Mouse (Mus musculus) megakaryocyte, embryonic 14.5 days (primary cell): ENCODE data around the gene Grwd1. TPM values are rescaled to one million over a fixed set of nuclear protein-coding genes. Genes with fewer than 3 reads are reported as not detected.

Experiments used
- H3K27me3 ChIP-seq: replicated peaks from 2 replicates; pipeline ENCODE3; 2012; ENCODE audit warnings: inconsistent platforms
- H3K36me3 ChIP-seq: replicated peaks from 2 replicates; pipeline ENCODE3; 2012; ENCODE audit warnings: low read length, inconsistent platforms, mixed read lengths
- H3K4me1 ChIP-seq: 2 replicates; pipeline ENCODE4 v1.6.1; 2012; ENCODE audit warnings: inconsistent platforms
- H3K4me3 ChIP-seq: replicated peaks from 2 replicates; pipeline ENCODE3; 2012; ENCODE audit warnings: moderate library complexity, mild to moderate bottlenecking, inconsistent platforms
- H3K9me3 ChIP-seq: 2 replicates; pipeline ENCODE4 v1.6.1; 2012; ENCODE audit warnings: inconsistent platforms
- FLI1 ChIP-seq: IDR thresholded peaks from 2 replicates; pipeline ENCODE4 v1.6.1; 2012; ENCODE audit warnings: low read length, inconsistent platforms, mixed read lengths
- GATA1 ChIP-seq: IDR thresholded peaks from 3 replicates; pipeline ENCODE4 v1.6.1; 2012; ENCODE audit warnings: mixed read lengths, low read length, inconsistent platforms, borderline replicate concordance
- polyA plus RNA-seq: library from polyadenylated mRNA; stranded (reverse); fragments of >175 nt; gene quantifications from 2 replicates; pipeline ENCODE4 v1.2.3, GENCODE M21; 2012; ENCODE audit warnings: low replicate concordance; ENCODE audit not compliant: insufficient read depth

Gene Grwd1
- polyA plus RNA-seq, 1 experiment, result 20.5 TPM

DNA sequence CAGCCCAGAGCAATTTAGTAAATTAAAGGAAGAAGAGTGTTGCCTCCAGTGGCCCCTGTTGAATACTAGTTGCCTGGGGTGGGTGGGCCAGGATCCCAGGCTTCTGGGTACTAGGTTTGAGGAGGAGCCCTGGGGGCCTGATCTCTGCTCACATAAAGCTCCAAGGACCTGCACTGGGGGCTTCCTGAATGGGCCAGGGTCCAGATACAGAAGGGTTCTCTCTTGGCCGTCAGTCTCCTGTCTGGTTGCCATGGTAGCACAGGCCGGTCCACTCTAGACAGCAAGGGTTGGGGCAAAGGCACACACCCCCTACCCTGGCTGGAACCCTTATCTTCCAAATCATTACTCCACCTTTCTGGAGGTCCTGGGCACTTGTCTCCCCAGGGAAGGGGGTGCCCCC is 37.1 kb upstream of the Grwd1 start:
- H3K36me3 ChIP-seq, result no peaks in the 10 kb centered on the region
- TF ChIP-seq GATA1 (no peak), FLI1 (no peak)
- peaks cover 71% of the 10 kb centered on the region for H3K4me1 ChIP-seq
- no peak overlapping the region for H3K4me3 ChIP-seq
- H3K27me3 ChIP-seq, result peaks cover 86% of the 10 kb centered on the region
- H3K9me3 ChIP-seq, result no peaks in the 10 kb centered on the region

DNA sequence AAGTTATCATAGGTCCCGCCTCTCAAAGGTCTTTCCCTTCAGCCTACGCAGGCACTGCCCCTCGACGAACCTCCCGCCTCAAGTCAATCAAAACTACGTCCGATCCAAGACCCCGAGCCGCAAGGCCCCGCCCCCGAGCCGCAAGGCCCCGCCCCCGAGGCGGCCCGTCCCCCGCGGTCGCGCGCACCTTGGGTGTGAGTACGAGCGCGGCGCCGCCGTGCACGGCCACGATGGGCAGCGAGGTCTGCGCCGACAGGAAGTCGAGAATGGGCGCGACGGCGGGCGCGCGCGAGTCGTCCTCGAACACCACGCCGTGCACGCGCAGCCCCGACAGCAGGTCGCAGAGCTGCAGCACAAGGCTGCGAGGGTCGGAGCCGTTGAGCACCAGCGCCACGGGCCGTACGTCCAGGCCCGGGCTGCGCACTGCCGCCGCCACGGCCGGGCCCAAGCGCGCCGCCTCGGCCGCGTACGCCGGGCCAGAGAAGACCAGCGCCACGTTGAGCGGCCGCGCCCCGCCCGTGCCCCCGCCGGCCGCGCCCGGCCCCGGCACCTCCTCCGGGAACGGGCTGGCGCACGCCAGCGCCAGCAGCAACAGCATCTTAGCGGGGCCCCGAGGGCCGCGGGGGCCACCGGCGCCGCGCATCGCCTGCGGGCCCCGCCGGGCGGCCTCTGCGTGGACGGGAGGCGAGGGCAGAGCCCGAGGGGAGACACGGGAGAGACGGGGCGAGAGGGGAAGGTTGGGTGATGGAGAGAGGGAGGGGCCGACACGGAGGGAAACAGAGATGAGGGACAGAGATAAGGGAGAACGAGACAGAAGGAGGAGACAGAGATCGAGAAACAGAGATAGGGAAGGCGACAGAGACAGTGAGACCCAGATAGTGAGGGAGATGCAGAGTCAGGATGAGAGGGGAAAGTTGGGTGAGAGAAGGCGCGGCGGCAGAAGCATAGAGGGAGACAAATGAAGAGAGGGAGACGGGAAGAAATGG is 35.5 kb upstream of the Grwd1 start:
- Histone ChIP-seq H3K27me3 (peaks cover 88% of the 10 kb centered on the region), H3K36me3 (no peaks in the 10 kb centered on the region), H3K4me3 (peak overlapping the region; percentile 95), H3K9me3 (no peaks in the 10 kb centered on the region), H3K4me1 (peaks cover 83% of the 10 kb centered on the region)
- TF ChIP-seq GATA1, result no peak
- TF ChIP-seq FLI1, result no peak

DNA sequence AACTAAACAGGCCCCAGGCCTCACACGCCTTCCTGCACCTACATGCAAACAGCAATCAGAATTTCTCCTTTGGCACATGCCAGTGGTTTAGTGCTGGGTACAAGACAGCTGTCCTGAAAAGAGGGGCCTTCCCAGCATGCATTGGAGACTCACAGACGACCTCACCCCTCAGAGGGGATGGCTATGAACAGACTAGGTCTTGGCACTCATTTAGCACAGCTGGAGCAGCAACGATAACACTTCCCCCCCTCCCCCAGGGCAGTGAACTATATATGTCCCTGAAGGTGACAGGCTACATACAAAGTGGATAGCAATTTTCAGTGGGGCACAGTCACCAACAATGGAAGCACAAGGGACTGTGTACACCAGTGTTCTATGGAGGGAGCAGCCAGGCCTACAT is 33.7 kb upstream of the Grwd1 start:
- peaks cover 72% of the 10 kb centered on the region for H3K4me1 ChIP-seq
- no peak overlapping the region for H3K4me3 ChIP-seq
- H3K36me3 ChIP-seq, result no peaks in the 10 kb centered on the region
- TF ChIP-seq FLI1, result no peak
- TF ChIP-seq GATA1, result no peak
- H3K9me3 ChIP-seq, result no peaks in the 10 kb centered on the region
- peaks cover 86% of the 10 kb centered on the region for H3K27me3 ChIP-seq

DNA sequence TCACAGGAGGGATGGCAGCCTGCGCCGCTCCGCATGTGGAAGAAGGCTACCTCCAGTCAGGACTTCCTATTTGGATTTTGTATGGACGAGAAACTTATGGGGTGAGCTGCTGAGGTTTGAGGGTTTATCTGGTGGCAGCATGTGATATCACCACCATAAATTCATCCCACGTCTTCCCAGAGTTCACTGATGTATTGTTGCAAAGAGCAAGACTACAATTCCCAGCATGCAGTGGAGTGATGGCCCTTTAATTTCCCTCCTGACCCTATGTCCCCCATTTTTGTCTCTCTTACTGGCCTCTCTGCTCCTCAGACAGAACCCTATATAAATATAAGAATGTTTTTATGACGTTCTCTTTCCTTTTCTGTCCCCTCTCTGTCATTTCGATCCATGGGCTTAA is 32.1 kb upstream of the Grwd1 start:
- TF ChIP-seq GATA1 (no peak), FLI1 (no peak)
- Histone ChIP-seq H3K4me1 (peaks cover 62% of the 10 kb centered on the region), H3K9me3 (no peaks in the 10 kb centered on the region), H3K36me3 (no peaks in the 10 kb centered on the region), H3K27me3 (peaks cover 86% of the 10 kb centered on the region), H3K4me3 (no peak overlapping the region)

DNA sequence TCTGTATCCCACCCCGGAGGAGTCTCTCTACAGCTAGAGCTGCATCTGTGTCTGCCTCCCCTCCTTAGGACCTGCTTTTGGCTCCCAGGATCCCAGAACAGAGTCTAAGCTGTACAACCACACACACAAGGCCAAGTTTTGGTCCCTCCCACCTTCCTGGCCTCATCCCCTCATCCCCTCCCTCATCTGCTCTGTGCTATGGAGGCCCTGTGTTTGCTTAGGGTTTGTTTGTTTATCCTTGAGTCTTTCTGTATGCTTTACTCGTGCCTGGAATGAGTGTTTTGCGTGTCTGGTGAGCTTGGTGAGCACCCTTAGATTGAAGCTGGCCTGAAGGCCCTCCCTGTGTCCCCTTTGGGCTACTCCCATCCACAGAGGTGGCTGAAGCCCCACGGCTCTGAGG is 28.3 kb upstream of the Grwd1 start:
- TF ChIP-seq FLI1 (no peak), GATA1 (no peak)
- peaks cover 51% of the 10 kb centered on the region for H3K4me1 ChIP-seq
- H3K4me3 ChIP-seq, result no peak overlapping the region
- no peaks in the 10 kb centered on the region for H3K36me3 ChIP-seq
- H3K9me3 ChIP-seq, result no peaks in the 10 kb centered on the region; the same call in 1 of the 2 replicates
- peaks cover 87% of the 10 kb centered on the region for H3K27me3 ChIP-seq

DNA sequence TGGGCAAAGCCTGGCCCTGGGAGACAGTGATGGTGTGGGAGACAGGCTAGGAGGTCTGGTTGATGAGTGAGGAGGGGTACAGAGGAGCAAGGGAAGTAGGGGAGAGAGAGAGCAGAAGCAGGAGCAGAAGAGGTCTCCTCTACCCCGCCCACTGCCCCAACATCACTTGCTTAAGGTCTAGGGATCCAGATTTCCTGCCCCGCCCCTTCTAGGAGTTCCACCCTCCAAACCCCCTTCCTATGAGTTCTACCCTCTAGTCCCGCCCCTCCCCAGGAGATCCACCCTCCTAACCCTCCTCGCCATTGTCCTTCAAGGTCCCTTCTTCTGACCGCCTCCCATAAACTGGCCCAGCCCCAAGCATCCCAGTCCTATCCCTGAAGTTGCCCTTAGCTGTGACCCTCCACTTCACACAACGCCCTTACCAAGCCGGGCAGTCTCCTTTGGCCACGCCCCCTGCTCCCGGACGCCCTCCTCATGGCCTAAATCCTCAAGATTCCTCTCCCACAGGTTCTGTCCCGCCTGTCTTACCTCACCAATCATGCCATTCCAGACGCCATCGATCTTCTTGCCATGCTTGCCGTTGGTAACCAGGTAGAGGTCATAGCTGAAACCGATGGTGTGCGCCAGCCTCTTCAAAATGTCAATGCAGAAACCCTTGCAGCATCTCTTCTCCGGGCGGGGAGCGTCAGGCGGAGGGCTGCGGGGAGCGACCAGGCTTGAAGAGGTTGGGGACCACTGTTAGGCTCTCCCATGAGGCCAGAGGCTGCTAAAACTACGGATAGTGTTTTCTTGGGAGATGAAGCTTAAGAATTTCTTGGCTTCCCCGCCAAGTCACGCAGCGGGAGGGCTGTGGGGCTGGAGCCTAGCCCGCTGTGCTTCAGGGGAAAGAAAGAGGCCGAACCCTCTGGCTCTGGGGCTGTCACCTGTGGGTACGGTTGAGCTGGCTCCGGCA is 26.5 kb upstream of the Grwd1 start:
- peak overlapping the region; percentile 84 for H3K4me3 ChIP-seq
- H3K4me1 ChIP-seq, result peaks cover 36% of the 10 kb centered on the region
- H3K27me3 ChIP-seq, result peaks cover 94% of the 10 kb centered on the region
- no peaks in the 10 kb centered on the region for H3K36me3 ChIP-seq
- TF ChIP-seq FLI1 (no peak), GATA1 (no peak)
- no peaks in the 10 kb centered on the region; the same call in 1 of the 2 replicates for H3K9me3 ChIP-seq

DNA sequence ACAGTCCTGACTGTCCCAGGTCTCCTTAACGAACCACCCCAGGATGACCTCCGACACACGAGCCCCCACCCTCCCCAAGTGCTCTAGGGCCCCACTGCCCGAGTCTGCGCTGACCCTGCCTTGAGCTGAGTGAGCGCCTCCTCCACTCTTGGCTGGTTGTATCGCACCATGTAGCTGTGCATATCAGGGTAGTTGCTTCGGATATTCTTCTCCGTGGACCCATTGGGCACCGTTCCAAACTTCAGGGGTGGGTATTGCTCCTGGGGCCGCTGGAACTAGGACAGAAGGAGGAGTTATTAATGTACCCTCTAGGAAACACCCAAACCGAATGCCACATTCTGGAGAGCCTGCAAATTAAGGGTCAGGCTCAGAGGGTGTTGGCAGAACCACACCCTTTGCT is 22.3 kb upstream of the Grwd1 start:
- Histone ChIP-seq H3K4me1 (peaks cover 30% of the 10 kb centered on the region), H3K36me3 (no peaks in the 10 kb centered on the region), H3K9me3 (no peaks in the 10 kb centered on the region; the same call in 1 of the 2 replicates), H3K4me3 (no peak overlapping the region), H3K27me3 (peaks cover 95% of the 10 kb centered on the region)
- TF ChIP-seq FLI1, result no peak
- TF ChIP-seq GATA1, result no peak

DNA sequence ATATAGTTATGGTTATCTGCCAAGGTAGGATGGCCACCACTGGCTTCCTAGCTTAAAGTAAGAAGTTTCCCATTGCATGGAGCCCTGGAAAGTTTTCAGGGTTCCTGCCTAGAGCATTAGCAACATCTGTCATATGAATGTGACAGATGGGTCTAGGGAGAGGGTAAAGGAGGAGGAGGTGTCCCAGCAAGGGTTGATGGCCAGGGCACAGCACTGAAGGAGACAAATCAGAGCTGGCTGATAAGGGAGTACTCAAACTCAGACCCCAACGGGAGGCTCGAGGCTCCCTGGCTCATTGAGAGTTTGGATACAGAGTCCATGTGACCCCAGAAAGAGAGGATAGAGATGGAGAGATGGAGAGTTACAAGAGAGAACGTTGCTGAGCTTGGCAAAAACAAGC is 19.9 kb upstream of the Grwd1 start:
- H3K27me3 ChIP-seq, result peaks cover 75% of the 10 kb centered on the region
- H3K9me3 ChIP-seq, result peaks cover 6% of the 10 kb centered on the region; the same call in 1 of the 2 replicates
- H3K36me3 ChIP-seq, result no peaks in the 10 kb centered on the region
- H3K4me3 ChIP-seq, result no peak overlapping the region
- no peak for TF ChIP-seq GATA1
- TF ChIP-seq FLI1, result no peak
- peaks cover 11% of the 10 kb centered on the region for H3K4me1 ChIP-seq

DNA sequence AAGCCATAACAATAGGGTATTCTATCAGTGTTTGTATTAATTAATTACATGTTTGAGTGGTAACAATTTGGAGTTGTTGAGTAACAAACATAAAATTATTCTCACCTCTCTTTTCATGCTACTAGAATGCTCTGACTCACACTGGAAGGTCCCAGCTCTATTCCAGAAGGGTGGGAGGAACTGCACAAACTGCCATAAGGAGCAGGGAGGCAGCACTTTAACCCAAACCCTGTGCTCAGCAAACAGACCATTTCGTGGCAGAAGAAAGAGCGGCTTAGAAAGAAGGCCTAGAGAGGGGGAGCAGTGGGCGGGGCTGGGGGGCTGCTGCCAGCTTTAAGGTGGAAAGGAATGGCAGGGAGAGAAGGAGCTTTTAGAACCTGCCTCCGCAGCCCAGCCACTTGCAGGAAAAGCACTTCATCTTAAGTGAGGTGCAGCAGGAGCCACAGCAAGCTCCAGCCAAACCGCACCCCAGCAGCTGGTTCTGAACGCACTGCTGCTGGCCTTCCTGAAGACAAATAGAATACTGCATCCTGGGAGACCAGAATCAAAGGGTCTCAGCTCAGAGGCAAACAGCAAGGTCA is 17.8 kb upstream of the Grwd1 start:
- Histone ChIP-seq H3K4me1 (peaks cover 11% of the 10 kb centered on the region), H3K9me3 (peaks cover 7% of the 10 kb centered on the region), H3K36me3 (no peaks in the 10 kb centered on the region), H3K27me3 (peaks cover 70% of the 10 kb centered on the region), H3K4me3 (no peak overlapping the region)
- TF ChIP-seq GATA1 (no peak), FLI1 (no peak)
